Mouse (Mus musculus) cerebellum, adult 18-20 months (tissue): ENCODE measurements around the gene Tmem110.

Source experiments
- DNase-seq, 2 experiments: peaks; one replicate each; pipeline ENCODE4 v3.0.0; 2021

The Tmem110 gene

GRCm38 (mm10) chr14:30865311-30865710 is 39.9 kb downstream of the Tmem110 start:
- DNase-seq = no peak

GRCm38 (mm10) chr14:30867042-30867441 is 41.7 kb downstream of the Tmem110 start:
- peak; percentile 75 to 77 for DNase-seq

GRCm38 (mm10) chr14:30868826-30869225 is 43.4 kb downstream of the Tmem110 start:
- no peak for DNase-seq

GRCm38 (mm10) chr14:30869391-30869801 is 44.0 kb downstream of the Tmem110 start:
- DNase-seq = no peak

- no peak for DNase-seq
Observed at GRCm38 (mm10) chr14:30870206-30871147, 45.1 kb downstream of the Tmem110 start.

GRCm38 (mm10) chr14:30874095-30874700 is 48.8 kb downstream of the Tmem110 start:
- no peak for DNase-seq

- no peak for DNase-seq
Observed at GRCm38 (mm10) chr14:30875130-30875865, 49.9 kb downstream of the Tmem110 start.

- DNase-seq = no peak
Observed at GRCm38 (mm10) chr14:30875955-30876354, 50.6 kb downstream of the Tmem110 start.

GRCm38 (mm10) chr14:30876451-30876850 is 51.1 kb downstream of the Tmem110 start:
- no peak for DNase-seq

- no peak for DNase-seq
Observed at GRCm38 (mm10) chr14:30877827-30878226, 52.4 kb downstream of the Tmem110 start.

- DNase-seq = no peak
Observed at GRCm38 (mm10) chr14:30878958-30879571, 53.7 kb downstream of the Tmem110 start, which contains the start of gene Mustn1. TSS of gene Mustn1 (plus strand) at chr14:30879200.

- no peak for DNase-seq
Observed at GRCm38 (mm10) chr14:30879794-30880193, 54.4 kb downstream of the Tmem110 start.

GRCm38 (mm10) chr14:30880251-30880650 is 54.9 kb downstream of the Tmem110 start:
- no peak for DNase-seq

- DNase-seq = peak; percentile 74
Observed at GRCm38 (mm10) chr14:30880811-30881717, 55.7 kb downstream of the Tmem110 start.

GRCm38 (mm10) chr14:30881718-30882108 is 56.3 kb downstream of the Tmem110 start:
- peak; percentile 47 to 54 for DNase-seq

GRCm38 (mm10) chr14:30885298-30885697 is 59.9 kb downstream of the Tmem110 start:
- no peak for DNase-seq

GRCm38 (mm10) chr14:30886204-30886603 is 60.8 kb downstream of the Tmem110 start, which contains the start of gene Itih4:
TSS of gene Itih4 (plus strand) at chr14:30886476.
- DNase-seq = no peak

- peak; percentile 35 to 47 for DNase-seq
Observed at GRCm38 (mm10) chr14:30888271-30888732, 62.9 kb downstream of the Tmem110 start.

- no peak for DNase-seq
Observed at GRCm38 (mm10) chr14:30899972-30900371, 74.6 kb downstream of the Tmem110 start.

- DNase-seq = no peak
Observed at GRCm38 (mm10) chr14:30902628-30903027, 77.2 kb downstream of the Tmem110 start.

- DNase-seq = no peak
Observed at GRCm38 (mm10) chr14:30903036-30903435, 77.6 kb downstream of the Tmem110 start.
